Mouse (Mus musculus): Measurements from ENCODE around the gene Nubp2. TPM values are rescaled to one million over a fixed set of nuclear protein-coding genes. Genes with fewer than 3 reads are reported as not detected.

Nubp2 gene
- polyA plus RNA-seq, 1 experiment from 2014 or later: 71.0 TPM

DNA sequence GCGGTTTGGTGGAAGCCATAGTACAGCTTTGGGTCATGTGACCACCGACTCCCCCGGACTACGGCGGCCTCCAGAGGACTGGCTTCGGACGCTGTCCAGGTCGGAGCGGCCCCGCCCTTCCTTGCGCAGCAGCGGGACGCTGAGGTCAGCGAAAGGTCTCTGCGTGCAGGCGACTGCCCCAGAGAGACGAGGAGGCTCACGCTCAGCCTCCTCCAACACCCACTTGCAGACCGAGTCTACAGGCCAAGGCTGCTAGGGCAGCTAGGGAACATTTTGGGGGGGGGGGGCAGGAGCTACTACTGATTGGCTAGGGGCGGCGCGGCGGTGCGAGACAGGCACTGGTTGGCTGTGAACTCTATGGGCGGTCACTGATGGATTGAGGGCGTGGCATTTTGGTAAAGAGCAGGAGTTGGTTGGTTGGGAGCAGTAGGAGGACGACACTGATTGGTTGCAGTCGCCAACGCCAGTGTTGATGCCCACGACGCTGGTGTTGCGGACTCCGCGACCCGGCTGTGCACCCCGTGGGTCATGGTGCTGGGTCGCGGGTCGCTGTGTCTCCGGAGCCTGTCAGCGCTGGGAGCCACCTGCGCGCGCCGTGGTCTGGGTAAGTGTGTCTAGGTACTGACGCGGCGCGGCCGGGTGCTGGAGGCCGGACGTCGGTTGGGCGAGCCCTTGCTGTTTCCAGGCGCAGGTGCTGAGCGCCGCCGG, 35.9 kb downstream of the Nubp2 start, which contains the start of gene Fahd1:
TSS of gene Fahd1 (minus strand) at position 300 of the 708 bp plus-strand sequence.
- H3K27me3 ChIP-seq (ENCODE audit: insufficient read depth, poor library complexity, severe bottlenecking): peaks cover 11% of the 10 kb centered on the region
- DNase-seq (ENCODE audit: low spot score): peak; percentile 99
- peak within 1 kb of the TSS; percentile 96 for H3K27ac ChIP-seq
- H3K4me1 ChIP-seq: peaks cover 21% of the 10 kb centered on the region
- peak within 1 kb of the TSS; percentile 85 for H3K4me3 ChIP-seq
- WGBS: 0% methylated on average over 58 of the region's 58 CpGs
- H3K9me3 ChIP-seq: no peaks in the 10 kb centered on the region
- H3K36me3 ChIP-seq: peaks cover 19% of the 10 kb centered on the region; the same call in 1 of the 2 replicates

DNA sequence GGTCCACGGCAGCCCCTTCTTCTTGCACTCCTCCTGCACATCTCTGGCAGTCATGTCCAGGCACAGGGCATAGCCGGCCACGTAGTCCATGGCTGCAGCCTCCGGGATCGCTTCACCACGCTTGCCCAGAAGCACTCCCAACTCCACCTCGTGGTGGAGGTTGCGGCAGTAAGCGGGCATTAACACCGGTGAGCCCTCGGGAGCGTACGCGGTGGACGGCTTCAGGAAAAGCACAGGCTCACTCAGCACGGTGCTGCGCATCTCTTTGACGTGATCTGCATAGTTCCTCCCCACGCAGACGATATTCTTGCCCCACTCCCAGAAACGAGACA, 36.5 kb downstream of the Nubp2 start:
- Histone ChIP-seq H3K36me3 (peaks cover 15% of the 10 kb centered on the region; the same call in 1 of the 2 replicates), H3K9me3 (no peaks in the 10 kb centered on the region), H3K27me3 (ENCODE audit: insufficient read depth, poor library complexity, severe bottlenecking) (peaks cover 11% of the 10 kb centered on the region), H3K4me3 (peak overlapping the region; percentile 85), H3K27ac (peak overlapping the region; percentile 96), H3K4me1 (peaks cover 21% of the 10 kb centered on the region)
- DNase-seq (ENCODE audit: low spot score): no peak
- under 1% methylated on average over 21 of the region's 21 CpGs for WGBS

DNA sequence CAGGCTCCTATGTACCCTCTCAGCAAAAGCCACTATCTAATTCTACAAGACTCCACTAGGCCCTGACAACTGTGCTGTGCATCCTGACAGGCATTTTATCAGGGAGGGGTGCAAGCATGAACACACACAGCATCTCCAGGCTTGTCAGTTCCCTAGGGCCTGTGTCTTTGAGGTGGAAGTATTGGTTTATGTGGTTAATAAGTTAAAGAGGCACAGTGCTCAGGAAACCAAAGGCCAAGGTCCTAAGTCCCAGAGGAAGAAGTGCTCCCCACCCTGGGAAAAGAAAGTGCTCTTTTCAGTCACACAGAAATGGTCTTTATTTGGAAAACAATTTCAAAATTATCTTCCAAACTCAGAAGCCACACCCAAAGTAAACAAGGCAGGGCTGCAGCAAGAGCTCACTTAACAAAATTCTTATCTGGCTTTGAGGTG, 37.5 kb downstream of the Nubp2 start:
- peaks cover 21% of the 10 kb centered on the region for H3K4me1 ChIP-seq

DNA sequence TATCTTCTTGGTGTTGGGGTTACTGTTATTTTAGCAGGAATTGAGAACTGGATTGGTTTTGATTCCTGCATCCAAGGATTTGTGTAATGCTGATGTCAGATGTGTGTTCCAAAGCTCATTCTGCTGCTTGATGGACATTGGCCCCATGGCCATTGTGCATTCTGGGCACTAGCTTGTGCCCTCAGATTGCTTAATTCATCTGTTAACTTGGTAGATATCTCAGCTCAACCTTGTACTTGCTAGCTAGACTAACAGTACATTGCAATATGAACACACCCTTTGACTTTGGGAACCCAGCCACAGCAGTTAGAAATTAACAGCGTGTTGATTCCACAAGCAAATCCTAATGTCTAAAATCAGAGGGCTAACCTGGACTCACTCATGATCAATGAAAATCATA, 38.8 kb downstream of the Nubp2 start:
- Histone ChIP-seq H3K9me3 (no peaks in the 10 kb centered on the region), H3K27me3 (ENCODE audit: insufficient read depth, poor library complexity, severe bottlenecking) (peaks cover 18% of the 10 kb centered on the region), H3K4me3 (no peak overlapping the region), H3K27ac (no peak overlapping the region), H3K4me1 (peaks cover 21% of the 10 kb centered on the region), H3K36me3 (no peaks in the 10 kb centered on the region)
- no peak for DNase-seq (ENCODE audit: low spot score)
- WGBS: 89% methylated on average over 1 of the region's 1 CpGs

More for the DNA sequence above, 37.5 kb downstream of the Nubp2 start:
- peak overlapping the region; percentile 96; the same call in 1 of the 2 replicates for H3K27ac ChIP-seq
- H3K36me3 ChIP-seq: peaks cover 9% of the 10 kb centered on the region; the same call in 1 of the 2 replicates
- H3K9me3 ChIP-seq: no peaks in the 10 kb centered on the region
- H3K4me3 ChIP-seq: peak overlapping the region; percentile 85
- peak; percentile 83 for DNase-seq (ENCODE audit: low spot score)
- peaks cover 18% of the 10 kb centered on the region for H3K27me3 ChIP-seq (ENCODE audit: insufficient read depth, poor library complexity, severe bottlenecking)

DNA sequence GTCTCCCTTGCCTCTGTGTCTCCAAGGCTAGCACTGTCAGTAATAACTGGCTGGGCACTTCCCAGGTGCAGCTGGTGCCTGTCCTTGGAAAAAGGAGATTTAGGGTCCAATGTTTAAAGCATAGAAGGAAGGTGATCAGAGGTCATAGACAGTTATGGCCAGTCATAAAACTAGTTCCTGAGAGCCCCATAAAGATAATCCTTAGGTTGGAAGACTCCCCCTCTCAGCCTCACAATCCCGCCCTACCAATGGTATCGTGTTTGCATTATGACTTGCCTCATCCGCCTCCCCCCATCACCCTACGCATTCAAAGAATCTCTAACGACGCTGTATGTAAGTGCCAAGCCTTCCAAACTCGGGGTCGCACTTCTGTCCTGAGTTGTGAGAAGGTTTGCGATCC, 41.6 kb downstream of the Nubp2 start:
- Histone ChIP-seq H3K36me3 (no peaks in the 10 kb centered on the region), H3K4me1 (peaks cover 10% of the 10 kb centered on the region), H3K27me3 (ENCODE audit: insufficient read depth, poor library complexity, severe bottlenecking) (peaks cover 14% of the 10 kb centered on the region), H3K4me3 (no peak overlapping the region), H3K27ac (no peak overlapping the region), H3K9me3 (no peaks in the 10 kb centered on the region)
- DNase-seq (ENCODE audit: low spot score): no peak
- 47% methylated on average over 9 of the region's 9 CpGs for WGBS

DNA sequence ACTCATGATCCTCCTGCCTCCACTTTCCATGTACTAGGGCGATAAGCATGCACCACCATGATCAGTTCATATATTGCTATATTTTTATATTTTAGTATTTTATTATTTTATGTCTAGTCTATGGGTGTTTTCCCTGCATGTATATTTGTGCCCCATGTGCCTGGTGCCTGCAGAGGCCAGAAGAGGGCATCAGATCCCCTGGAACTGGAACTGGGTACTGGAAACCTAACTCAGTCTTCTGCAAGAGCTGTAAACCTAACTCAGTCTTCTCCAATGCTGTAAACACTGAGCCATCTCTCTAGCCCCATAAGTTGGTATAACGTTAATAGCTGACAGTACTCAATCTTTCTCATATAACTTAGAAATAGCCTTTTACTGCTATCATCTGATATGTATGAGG, 43.5 kb downstream of the Nubp2 start:
- Histone ChIP-seq H3K4me1 (no peaks in the 10 kb centered on the region), H3K36me3 (no peaks in the 10 kb centered on the region), H3K4me3 (no peak overlapping the region), H3K27me3 (ENCODE audit: insufficient read depth, poor library complexity, severe bottlenecking) (peaks cover 14% of the 10 kb centered on the region), H3K9me3 (no peaks in the 10 kb centered on the region), H3K27ac (no peak overlapping the region)
- DNase-seq (ENCODE audit: low spot score): no peak
- 54% methylated on average over 2 of the region's 2 CpGs for WGBS

DNA sequence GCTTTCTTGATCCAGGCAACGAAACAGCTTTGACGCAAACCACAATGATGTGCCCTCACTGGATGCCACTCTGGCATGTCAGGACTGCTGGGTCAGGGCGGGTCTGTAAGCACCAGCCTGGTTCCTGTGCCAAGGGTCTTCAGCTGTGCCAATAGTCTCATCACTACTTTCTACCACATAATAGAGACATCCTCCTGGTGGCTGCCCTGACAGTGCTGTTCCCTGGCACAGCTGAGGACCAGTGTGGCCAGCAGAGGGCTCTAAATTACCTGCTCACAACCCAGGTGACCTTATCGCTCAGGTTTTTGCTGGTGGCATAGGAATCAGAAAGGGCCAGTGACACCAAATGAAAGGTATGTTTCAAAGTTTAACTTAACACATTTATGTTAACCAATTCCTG, 45.0 kb downstream of the Nubp2 start:
- H3K27ac ChIP-seq: no peak overlapping the region
- no peaks in the 10 kb centered on the region for H3K9me3 ChIP-seq
- H3K36me3 ChIP-seq: no peaks in the 10 kb centered on the region
- peaks cover 17% of the 10 kb centered on the region for H3K27me3 ChIP-seq (ENCODE audit: insufficient read depth, poor library complexity, severe bottlenecking)
- 52% methylated on average over 4 of the region's 4 CpGs for WGBS
- no peak for DNase-seq (ENCODE audit: low spot score)
- H3K4me3 ChIP-seq: no peak overlapping the region
- no peaks in the 10 kb centered on the region for H3K4me1 ChIP-seq

DNA sequence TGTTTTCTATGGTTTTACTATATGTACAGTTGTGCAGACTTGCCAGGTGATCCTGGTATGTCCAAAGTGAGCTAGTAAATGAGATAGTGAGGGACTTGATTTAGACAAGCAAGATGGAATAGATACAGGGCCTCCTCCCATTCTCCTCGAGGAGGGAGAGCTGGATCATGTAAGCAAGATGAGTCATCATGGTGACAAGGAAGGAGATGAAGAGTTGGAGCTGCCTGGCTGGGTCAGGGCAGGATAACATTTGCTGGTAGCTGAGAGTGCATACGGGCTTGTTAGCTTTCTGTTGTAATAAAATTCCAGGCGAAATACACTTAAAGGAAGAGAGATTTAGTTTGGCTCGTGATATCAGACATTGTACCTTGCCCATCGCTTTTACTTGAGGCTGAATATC, 45.8 kb downstream of the Nubp2 start:
- Histone ChIP-seq H3K4me1 (no peaks in the 10 kb centered on the region), H3K27me3 (ENCODE audit: insufficient read depth, poor library complexity, severe bottlenecking) (peaks cover 17% of the 10 kb centered on the region), H3K27ac (no peak overlapping the region), H3K36me3 (no peaks in the 10 kb centered on the region), H3K4me3 (no peak overlapping the region), H3K9me3 (no peaks in the 10 kb centered on the region)
- 47% methylated on average over 5 of the region's 5 CpGs for WGBS
- DNase-seq (ENCODE audit: low spot score): no peak

DNA sequence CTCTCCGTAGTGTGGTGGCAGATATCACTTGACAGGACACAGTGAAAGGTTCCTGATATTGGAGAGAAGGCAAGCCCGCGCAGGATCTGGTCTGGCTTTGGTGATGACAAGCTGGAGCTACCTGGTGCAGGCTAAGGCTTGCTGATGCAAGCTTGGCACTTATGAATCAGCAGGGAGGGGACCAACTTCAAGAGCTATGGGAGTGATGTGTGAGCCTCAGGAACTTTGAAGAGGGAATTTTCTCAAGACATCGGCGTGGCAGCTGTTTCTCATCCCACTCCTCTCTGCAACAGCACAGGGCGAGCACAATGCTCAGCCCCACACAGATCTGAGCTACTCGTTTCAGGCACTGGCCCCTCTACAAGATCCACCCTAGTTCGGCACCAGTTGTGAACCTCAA, 46.3 kb downstream of the Nubp2 start, which contains the start of gene Hagh:
TSS of gene Hagh (plus strand) at position 302 of the 400 bp plus-strand sequence.
- peaks cover 17% of the 10 kb centered on the region for H3K27me3 ChIP-seq (ENCODE audit: insufficient read depth, poor library complexity, severe bottlenecking)
- no peaks in the 10 kb centered on the region for H3K4me1 ChIP-seq
- H3K9me3 ChIP-seq: no peaks in the 10 kb centered on the region
- H3K4me3 ChIP-seq: no peak within 1 kb of the TSS
- no peaks in the 10 kb centered on the region for H3K36me3 ChIP-seq
- 56% methylated on average over 8 of the region's 8 CpGs for WGBS
- no peak within 1 kb of the TSS for H3K27ac ChIP-seq
- no peak for DNase-seq (ENCODE audit: low spot score)

Other genes starting within 250 kb of the Nubp2 start
- 51.5 and 51.9 TPM in 2 replicates for gene Slc9a3r2, start 236.0 kb downstream of the Nubp2 start, polyA plus RNA-seq (2016; fragmentation: Nextera tagmentation; extraction: Ambion mirVana)
- gene Npw, start 227.9 kb downstream of the Nubp2 start, polyA plus RNA-seq (2016; fragmentation: Nextera tagmentation; extraction: Ambion mirVana): 0.28 TPM in 1 of 2 replicates, not detected in the other
- gene Zfp598, start 216.7 kb downstream of the Nubp2 start, polyA plus RNA-seq (2016; fragmentation: Nextera tagmentation; extraction: Ambion mirVana): 22.3 and 26.2 TPM in 2 replicates
- 0.54 and 1.5 TPM in 2 replicates for gene Syngr3, start 196.4 kb downstream of the Nubp2 start, polyA plus RNA-seq (2016; fragmentation: Nextera tagmentation; extraction: Ambion mirVana)
- 38.3 and 49.4 TPM in 2 replicates for gene Gfer, start 190.2 kb downstream of the Nubp2 start, polyA plus RNA-seq (2016; fragmentation: Nextera tagmentation; extraction: Ambion mirVana)
- gene Noxo1, start 190.1 kb downstream of the Nubp2 start, polyA plus RNA-seq (2016; fragmentation: Nextera tagmentation; extraction: Ambion mirVana): 0.78 and 0.79 TPM in 2 replicates
- gene Tbl3, start 178.7 kb downstream of the Nubp2 start, polyA plus RNA-seq (2016; fragmentation: Nextera tagmentation; extraction: Ambion mirVana): 79.1 and 100 TPM in 2 replicates
- gene Rnf151, start 168.3 kb downstream of the Nubp2 start, polyA plus RNA-seq (2016; fragmentation: Nextera tagmentation; extraction: Ambion mirVana): 0.20 and 0.33 TPM in 2 replicates
- 1,171 and 1,258 TPM in 2 replicates for gene Rps2, start 168.2 kb downstream of the Nubp2 start, polyA plus RNA-seq (2016; fragmentation: Nextera tagmentation; extraction: Ambion mirVana)
- gene Ndufb10, start 161.9 kb downstream of the Nubp2 start, polyA plus RNA-seq (2016; fragmentation: Nextera tagmentation; extraction: Ambion mirVana): 342 and 383 TPM in 2 replicates
- gene Rpl3l, start 158.5 kb downstream of the Nubp2 start, polyA plus RNA-seq (2016; fragmentation: Nextera tagmentation; extraction: Ambion mirVana): 0.39 and 1.3 TPM in 2 replicates
- 17.8 and 19.7 TPM in 2 replicates for gene Msrb1, start 149.7 kb downstream of the Nubp2 start, polyA plus RNA-seq (2016; fragmentation: Nextera tagmentation; extraction: Ambion mirVana)
- 0.51 and 0.80 TPM in 2 replicates for gene Hs3st6, start 133.4 kb downstream of the Nubp2 start, polyA plus RNA-seq (2016; fragmentation: Nextera tagmentation; extraction: Ambion mirVana)
- not detected in 2 replicates for gene Meiob, start 82.1 kb downstream of the Nubp2 start, polyA plus RNA-seq (2016; fragmentation: Nextera tagmentation; extraction: Ambion mirVana)
- 38.9 and 49.0 TPM in 2 replicates for gene Hagh, start 46.2 kb downstream of the Nubp2 start, polyA plus RNA-seq (2016; fragmentation: Nextera tagmentation; extraction: Ambion mirVana)
- 31.4 and 37.8 TPM in 2 replicates for gene Fahd1, start 36.0 kb downstream of the Nubp2 start, polyA plus RNA-seq (2016; fragmentation: Nextera tagmentation; extraction: Ambion mirVana)
- 0.21 and 0.85 TPM in 2 replicates for gene Igfals, start 20.4 kb downstream of the Nubp2 start, polyA plus RNA-seq (2016; fragmentation: Nextera tagmentation; extraction: Ambion mirVana)
- 31.1 and 36.1 TPM in 2 replicates for gene Spsb3, start 294 bp upstream of the Nubp2 start, polyA plus RNA-seq (2016; fragmentation: Nextera tagmentation; extraction: Ambion mirVana)
- gene Eme2, start 8.7 kb upstream of the Nubp2 start, polyA plus RNA-seq (2016; fragmentation: Nextera tagmentation; extraction: Ambion mirVana): 25.6 and 28.0 TPM in 2 replicates
- 109 and 117 TPM in 2 replicates for gene Mrps34, start 8.8 kb upstream of the Nubp2 start, polyA plus RNA-seq (2016; fragmentation: Nextera tagmentation; extraction: Ambion mirVana)
- gene Nme3, start 10.2 kb upstream of the Nubp2 start, polyA plus RNA-seq (2016; fragmentation: Nextera tagmentation; extraction: Ambion mirVana): 30.5 and 41.4 TPM in 2 replicates
- 36.3 and 42.6 TPM in 2 replicates for gene Mapk8ip3, start 50.6 kb upstream of the Nubp2 start, polyA plus RNA-seq (2016; fragmentation: Nextera tagmentation; extraction: Ambion mirVana)
- gene Jpt2, start 74.3 kb upstream of the Nubp2 start, polyA plus RNA-seq (2016; fragmentation: Nextera tagmentation; extraction: Ambion mirVana): 212 and 255 TPM in 2 replicates
- gene Cramp1l, start 129.4 kb upstream of the Nubp2 start, polyA plus RNA-seq (2016; fragmentation: Nextera tagmentation; extraction: Ambion mirVana): 6.2 and 7.2 TPM in 2 replicates
- 18.4 and 19.1 TPM in 2 replicates for gene Ift140, start 129.7 kb upstream of the Nubp2 start, polyA plus RNA-seq (2016; fragmentation: Nextera tagmentation; extraction: Ambion mirVana)
- gene Tmem204, start 197.2 kb upstream of the Nubp2 start, polyA plus RNA-seq (2016; fragmentation: Nextera tagmentation; extraction: Ambion mirVana): 12.2 and 15.9 TPM in 2 replicates
- 35.2 and 45.2 TPM in 2 replicates for gene Telo2, start 229.6 kb upstream of the Nubp2 start, polyA plus RNA-seq (2016; fragmentation: Nextera tagmentation; extraction: Ambion mirVana)
- gene Ptx4, start 234.4 kb upstream of the Nubp2 start, polyA plus RNA-seq (2016; fragmentation: Nextera tagmentation; extraction: Ambion mirVana): 0.08 and 0.15 TPM in 2 replicates
- gene Clcn7, start 247.0 kb upstream of the Nubp2 start, polyA plus RNA-seq (2016; fragmentation: Nextera tagmentation; extraction: Ambion mirVana): 20.5 and 21.7 TPM in 2 replicates